Mouse (Mus musculus) liver, embryonic 12.5 days (tissue): ENCODE measurements around the gene Tspan2. TPM values are rescaled to one million over a fixed set of nuclear protein-coding genes. Genes with fewer than 3 reads are reported as not detected.

Experiments used
- ATAC-seq: fragments of 200-750 bp; cut with Nextera tagmentation; 2 replicates; pipeline ENCODE4 v1.8.0; 2017; ENCODE audit warnings: moderate number of reproducible peaks, mild to moderate bottlenecking, moderate library complexity
- H3K27ac ChIP-seq: fragments of 300-500 bp; sonication (generic); 2 replicates; pipeline ENCODE4 v1.5.1; 2016; ENCODE audit warnings: mild to moderate bottlenecking
- H3K27me3 ChIP-seq: fragments of 300-500 bp; sonication (generic); replicated peaks from 2 replicates; pipeline ENCODE4 v1.6.1; 2016; ENCODE audit warnings: mild to moderate bottlenecking, moderate library complexity
- H3K36me3 ChIP-seq: fragments of 300-500 bp; sonication (generic); 2 replicates; pipeline ENCODE4 v1.6.1; 2016; ENCODE audit warnings: mild to moderate bottlenecking, moderate library complexity
- H3K4me1 ChIP-seq: fragments of 300-500 bp; sonication (generic); 2 replicates; pipeline ENCODE4 v1.6.1; 2016
- H3K4me2 ChIP-seq: fragments of 300-500 bp; sonication (generic); 2 replicates; pipeline ENCODE4 v1.6.1; 2016; ENCODE audit warnings: mild to moderate bottlenecking, moderate library complexity
- H3K4me3 ChIP-seq: fragments of 300-500 bp; sonication (generic); 2 replicates; pipeline ENCODE4 v1.5.1; 2016; ENCODE audit warnings: mild to moderate bottlenecking, moderate library complexity
- H3K9ac ChIP-seq: fragments of 300-500 bp; sonication (generic); 2 replicates; pipeline ENCODE4 v1.6.1; 2016; ENCODE audit warnings: mild to moderate bottlenecking, moderate library complexity
- H3K9me3 ChIP-seq: fragments of 300-500 bp; sonication (generic); replicated peaks from 2 replicates; pipeline ENCODE4 v1.6.1; 2016; ENCODE audit warnings: mild to moderate bottlenecking, moderate library complexity
- WGBS: fragments of 180-500 bp; shearing (Covaris S2); methylation state at CpG from one replicate; pipeline ENCODE4 v1.1.7; 2016; ENCODE audit not compliant: insufficient replicate concordance; 5-methylcytosine and 5-hydroxymethylcytosine counted together
- polyA plus RNA-seq: library from polyadenylated mRNA; unstranded; fragments of >200 nt; fragmentation: Nextera tagmentation; extraction: Ambion mirVana; gene quantifications from 2 replicates; pipeline ENCODE4 v1.2.1, GENCODE M21; 2016

The Tspan2 gene
- 2.8 and 3.4 TPM in 2 replicates for polyA plus RNA-seq

DNA sequence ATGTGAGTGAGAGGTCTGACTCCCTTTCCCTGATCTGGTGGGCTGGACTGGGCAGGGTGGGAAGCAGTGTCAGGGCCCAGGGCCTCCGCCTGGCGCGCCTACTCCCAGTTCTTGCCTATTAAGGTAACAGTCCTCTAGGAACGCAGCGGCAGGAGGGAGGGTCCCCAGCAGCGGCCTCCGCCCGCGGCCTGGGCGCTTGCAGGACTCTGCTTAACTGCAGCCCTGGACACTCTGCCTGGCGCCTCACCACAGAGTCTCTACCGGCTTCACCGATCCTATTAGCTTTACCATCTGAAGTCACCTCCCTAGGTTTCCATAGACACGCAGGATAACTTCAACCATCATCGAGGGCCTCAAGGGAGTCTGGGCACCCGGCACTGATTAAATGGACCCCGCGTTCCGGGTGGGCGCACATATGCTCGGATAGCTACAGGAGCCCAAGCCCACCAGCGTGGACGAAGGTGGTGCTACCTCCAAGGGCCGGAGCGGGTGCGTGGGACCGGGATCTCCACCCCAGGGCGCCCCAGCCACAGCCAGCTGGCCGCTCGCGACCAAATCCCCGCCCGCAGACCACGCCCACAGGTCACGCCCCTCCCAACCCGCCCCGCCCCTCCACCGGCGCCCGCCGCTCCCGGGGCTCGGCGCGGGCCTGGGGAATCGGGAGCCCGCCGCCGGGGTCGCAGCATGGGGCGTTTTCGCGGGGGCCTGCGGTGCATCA, at the start of gene Tspan2:
TSS of gene Tspan2 (plus strand) at position 217 of the 718 bp plus-strand sequence.
- Histone ChIP-seq H3K27ac (no peak within 1 kb of the TSS), H3K9me3 (no peaks in the 10 kb centered on the region), H3K36me3 (no peaks in the 10 kb centered on the region), H3K4me1 (peaks cover 24% of the 10 kb centered on the region), H3K4me2 (peak within 1 kb of the TSS; percentile 78), H3K4me3 (peak within 1 kb of the TSS; percentile 58), H3K27me3 (peaks cover 45% of the 10 kb centered on the region), H3K9ac (peak within 1 kb of the TSS; percentile 42)
- peak; percentile 71 for ATAC-seq
- WGBS = 3% methylated on average over 53 of the region's 54 CpGs

DNA sequence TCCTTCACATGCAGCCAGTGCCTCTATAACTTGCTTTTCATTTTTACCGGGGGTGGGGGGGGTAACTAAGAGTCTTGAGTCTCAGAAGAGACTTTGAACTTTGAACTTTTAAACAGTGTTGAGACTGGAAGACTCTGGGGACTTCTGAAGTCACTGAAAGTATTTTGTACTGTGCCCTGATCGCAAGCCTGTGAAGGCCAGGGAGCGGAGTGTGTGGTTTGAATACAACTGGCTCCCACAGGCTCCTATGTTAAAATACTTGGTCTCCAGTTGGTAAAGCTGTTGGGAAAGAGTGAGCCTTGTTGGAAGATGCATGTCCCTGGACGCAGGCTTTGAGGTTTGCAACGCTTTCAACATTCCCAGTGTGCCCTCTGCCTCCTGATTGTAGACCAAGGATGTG, 47.5 kb upstream of the Tspan2 start:
- Histone ChIP-seq H3K36me3 (no peaks in the 10 kb centered on the region), H3K27me3 (no peaks in the 10 kb centered on the region), H3K27ac (no peak overlapping the region), H3K4me2 (no peak overlapping the region), H3K9me3 (no peaks in the 10 kb centered on the region), H3K4me1 (no peaks in the 10 kb centered on the region), H3K4me3 (no peak overlapping the region), H3K9ac (no peak overlapping the region)
- WGBS = 68% methylated on average over 5 of the region's 5 CpGs
- no peak for ATAC-seq

DNA sequence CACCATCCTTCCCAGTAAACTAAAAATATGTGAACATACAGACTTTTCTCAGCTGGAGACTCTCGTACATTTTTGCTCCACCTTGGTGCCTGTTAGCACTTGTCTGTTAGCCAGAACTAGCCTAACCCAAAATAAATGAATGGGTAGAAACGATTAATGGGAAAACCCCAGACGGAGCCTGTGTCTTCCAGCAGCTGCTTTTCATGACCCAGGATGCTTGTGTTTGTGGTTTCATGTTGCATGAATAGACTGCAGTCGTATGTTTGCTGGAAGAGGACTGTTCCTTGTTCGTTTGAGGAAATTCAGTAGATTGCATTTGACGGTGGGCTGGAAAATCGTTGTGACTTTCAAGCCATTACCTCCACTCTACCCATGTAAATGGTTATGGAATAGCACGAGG, 46.5 kb upstream of the Tspan2 start:
- ATAC-seq = no peak
- Histone ChIP-seq H3K4me1 (no peaks in the 10 kb centered on the region), H3K9ac (no peak overlapping the region), H3K27me3 (no peaks in the 10 kb centered on the region), H3K27ac (no peak overlapping the region), H3K4me2 (no peak overlapping the region), H3K9me3 (no peaks in the 10 kb centered on the region), H3K36me3 (no peaks in the 10 kb centered on the region), H3K4me3 (no peak overlapping the region)
- WGBS = 66% methylated on average over 8 of the region's 8 CpGs

DNA sequence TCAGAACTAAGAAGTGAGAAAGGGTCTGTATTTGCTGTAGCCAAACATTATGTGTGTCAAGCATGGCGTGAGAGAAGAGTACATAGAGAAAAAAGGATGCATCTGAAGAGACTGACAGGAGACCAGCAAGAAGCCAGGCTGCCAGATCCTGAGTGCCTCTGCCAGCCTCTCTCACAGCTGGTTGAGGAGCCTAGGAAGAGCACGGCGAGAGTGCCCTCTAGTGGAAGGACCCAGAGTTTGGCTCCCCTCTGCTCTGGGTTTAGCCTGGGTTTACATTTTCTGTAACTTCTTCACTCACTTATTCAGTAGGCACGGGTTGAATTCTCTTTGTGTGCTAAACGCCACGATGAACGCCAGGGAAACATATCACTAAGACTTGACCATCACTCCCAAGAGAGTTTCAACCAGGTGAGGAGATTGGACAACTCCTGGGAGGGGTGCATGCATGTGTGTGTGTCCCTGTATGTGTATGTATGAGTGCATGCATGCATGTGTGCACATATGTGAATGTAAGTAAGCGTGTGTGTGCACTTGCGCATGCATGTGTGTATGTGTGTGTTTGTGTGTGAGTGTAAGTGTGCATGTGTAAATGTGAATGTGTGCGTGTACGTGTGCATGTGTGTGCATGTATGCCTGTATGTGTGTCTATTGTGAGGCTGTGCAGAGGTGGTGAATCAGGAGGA, 42.4 kb upstream of the Tspan2 start:
- Histone ChIP-seq H3K27ac (no peak overlapping the region), H3K4me2 (no peak overlapping the region), H3K9ac (no peak overlapping the region), H3K36me3 (no peaks in the 10 kb centered on the region), H3K4me3 (no peak overlapping the region), H3K9me3 (no peaks in the 10 kb centered on the region), H3K27me3 (no peaks in the 10 kb centered on the region), H3K4me1 (no peaks in the 10 kb centered on the region)
- 34% methylated on average over 11 of the region's 11 CpGs for WGBS
- ATAC-seq = no peak

DNA sequence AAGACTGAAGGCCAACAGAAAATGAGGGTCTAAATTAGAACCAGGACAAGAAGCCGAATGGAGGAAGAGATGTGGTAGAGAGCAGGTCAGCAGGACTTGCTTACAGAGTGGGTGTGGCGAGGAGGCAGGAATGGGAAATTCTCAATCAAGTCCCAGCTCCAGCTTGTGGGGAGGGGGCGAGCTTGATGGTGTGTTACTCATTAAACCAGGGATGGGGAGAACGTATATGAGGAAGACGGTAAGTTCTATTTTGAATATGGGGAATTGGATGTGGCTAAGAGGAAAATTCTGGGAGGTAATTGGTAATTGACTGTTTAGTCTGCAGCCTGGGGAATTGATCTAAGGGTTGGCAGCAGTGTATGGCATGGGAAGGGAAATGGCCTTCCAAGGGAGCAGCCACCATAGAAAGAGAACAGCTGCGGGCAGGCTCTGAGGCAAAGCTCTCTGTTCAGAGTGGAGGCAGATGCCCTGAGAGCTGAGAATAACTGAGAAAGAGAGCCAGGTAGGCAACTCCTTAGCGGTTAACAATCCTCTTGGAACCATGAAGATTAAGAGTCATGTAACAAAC, 41.5 kb upstream of the Tspan2 start:
- no peaks in the 10 kb centered on the region for H3K27me3 ChIP-seq
- no peaks in the 10 kb centered on the region for H3K4me1 ChIP-seq
- ATAC-seq = no peak
- H3K4me3 ChIP-seq = no peak overlapping the region
- H3K27ac ChIP-seq = no peak overlapping the region
- no peak overlapping the region for H3K9ac ChIP-seq
- H3K4me2 ChIP-seq = no peak overlapping the region
- no peaks in the 10 kb centered on the region for H3K9me3 ChIP-seq
- no peaks in the 10 kb centered on the region for H3K36me3 ChIP-seq
- 61% methylated on average over 7 of the region's 7 CpGs for WGBS

DNA sequence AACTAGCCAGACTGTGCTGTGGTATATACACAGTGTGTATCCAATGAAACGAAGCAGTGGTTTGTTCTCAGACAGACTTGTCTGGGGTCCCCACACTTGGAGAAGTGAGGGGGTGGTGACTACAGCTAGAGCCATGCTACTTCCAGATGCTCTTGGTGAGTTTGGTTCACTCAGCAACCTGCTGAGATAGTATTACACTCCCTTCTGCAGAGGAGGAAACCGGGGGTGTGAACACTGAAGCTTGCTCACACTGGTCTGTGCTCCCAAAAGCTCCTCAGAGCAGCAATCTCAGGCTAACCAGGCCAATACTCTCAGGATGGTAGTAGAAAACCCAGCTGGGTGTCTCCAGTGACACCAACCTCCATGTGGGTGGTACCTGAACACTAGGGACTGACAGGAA, 36.2 kb upstream of the Tspan2 start:
- Histone ChIP-seq H3K4me3 (no peak overlapping the region), H3K4me2 (no peak overlapping the region), H3K4me1 (no peaks in the 10 kb centered on the region), H3K36me3 (no peaks in the 10 kb centered on the region), H3K9me3 (no peaks in the 10 kb centered on the region), H3K27me3 (no peaks in the 10 kb centered on the region), H3K9ac (no peak overlapping the region), H3K27ac (no peak overlapping the region)
- no peak for ATAC-seq
- WGBS = 51% methylated on average over 2 of the region's 2 CpGs

DNA sequence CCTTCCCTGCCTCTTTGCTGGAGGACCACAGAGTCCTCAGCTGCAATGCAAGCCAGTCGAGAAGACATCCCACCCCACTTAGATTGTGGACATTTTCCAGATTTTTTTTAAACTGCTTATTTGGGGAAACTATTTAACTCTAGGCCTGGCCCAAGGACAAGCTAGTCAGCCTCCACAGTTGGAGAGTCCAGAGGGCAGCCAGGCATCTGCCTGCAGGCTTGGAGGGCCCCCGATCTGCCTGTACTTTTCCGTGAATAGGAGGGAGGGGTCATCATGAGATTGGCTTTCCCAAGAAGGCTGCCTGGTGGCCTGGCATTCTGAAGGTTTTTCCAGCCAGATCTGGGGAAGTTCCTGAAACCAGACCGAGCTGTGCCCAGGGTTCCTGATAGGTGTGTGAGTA, 33.0 kb upstream of the Tspan2 start:
- no peaks in the 10 kb centered on the region for H3K9me3 ChIP-seq
- H3K4me2 ChIP-seq = no peak overlapping the region
- H3K36me3 ChIP-seq = no peaks in the 10 kb centered on the region
- 69% methylated on average over 4 of the region's 4 CpGs for WGBS
- no peaks in the 10 kb centered on the region for H3K4me1 ChIP-seq
- no peaks in the 10 kb centered on the region for H3K27me3 ChIP-seq
- H3K27ac ChIP-seq = no peak overlapping the region
- ATAC-seq = no peak
- no peak overlapping the region for H3K9ac ChIP-seq
- H3K4me3 ChIP-seq = no peak overlapping the region

DNA sequence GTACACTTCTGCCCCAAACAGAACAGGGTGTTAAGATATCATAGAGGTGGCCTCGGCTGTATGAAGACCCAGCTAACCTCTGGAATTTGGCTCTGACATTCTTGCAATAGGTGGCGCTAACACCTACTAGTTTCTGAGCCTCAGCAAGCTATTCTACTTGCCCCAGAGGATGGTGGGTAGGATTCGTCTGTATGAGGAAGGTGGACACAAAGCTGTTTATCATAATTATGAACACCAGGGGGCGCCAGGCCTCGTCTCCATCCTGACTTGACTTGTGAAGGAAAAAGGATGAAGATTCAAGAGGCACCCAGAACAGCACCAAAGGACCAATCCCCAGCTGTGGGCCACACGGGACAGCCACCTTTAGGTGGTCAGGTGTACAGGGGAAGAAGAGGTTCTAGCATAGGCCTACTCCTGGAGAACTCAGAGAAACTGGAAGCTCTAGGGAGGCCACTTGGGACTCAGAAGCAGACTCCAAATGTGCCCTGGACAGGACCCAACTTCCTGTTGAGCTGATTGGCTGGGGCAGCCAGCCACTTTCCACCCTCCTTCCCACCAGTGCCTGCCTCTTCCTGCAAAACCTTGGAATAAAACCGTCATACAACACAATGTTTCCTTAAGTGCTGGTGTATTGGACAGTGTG, 32.3 kb upstream of the Tspan2 start:
- H3K4me1 ChIP-seq = no peaks in the 10 kb centered on the region
- ATAC-seq = peak; percentile 35; the same call in 1 of the 2 replicates
- no peak overlapping the region for H3K27ac ChIP-seq
- no peak overlapping the region for H3K4me2 ChIP-seq
- no peaks in the 10 kb centered on the region for H3K27me3 ChIP-seq
- H3K9me3 ChIP-seq = no peaks in the 10 kb centered on the region
- H3K9ac ChIP-seq = no peak overlapping the region
- H3K36me3 ChIP-seq = no peaks in the 10 kb centered on the region
- no peak overlapping the region for H3K4me3 ChIP-seq
- WGBS = 17% methylated on average over 7 of the region's 7 CpGs

DNA sequence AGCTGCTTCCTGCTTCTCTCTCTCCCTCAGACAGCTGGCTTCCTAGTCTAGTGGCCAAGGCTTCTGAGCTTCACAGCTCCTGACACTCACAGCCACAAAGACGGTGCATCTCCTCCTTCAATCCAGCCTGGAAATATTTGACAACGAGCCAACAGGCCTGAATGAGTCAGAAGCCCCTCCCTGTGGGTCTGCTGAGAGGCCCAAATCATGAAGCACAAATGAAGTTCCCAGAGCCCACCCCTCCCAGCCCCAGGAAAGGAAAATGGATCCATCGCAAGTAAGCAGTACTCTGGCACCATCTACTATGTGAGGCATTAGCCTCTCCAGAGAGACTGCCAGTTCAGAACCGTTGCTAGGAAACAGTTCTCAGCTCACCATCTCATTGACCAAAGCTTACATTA, 30.3 kb upstream of the Tspan2 start:
- H3K9ac ChIP-seq = no peak overlapping the region
- no peaks in the 10 kb centered on the region for H3K36me3 ChIP-seq
- no peaks in the 10 kb centered on the region for H3K4me1 ChIP-seq
- H3K27ac ChIP-seq = no peak overlapping the region
- no peaks in the 10 kb centered on the region for H3K9me3 ChIP-seq
- no peak for ATAC-seq
- H3K4me3 ChIP-seq = no peak overlapping the region
- no peak overlapping the region for H3K4me2 ChIP-seq
- no peaks in the 10 kb centered on the region for H3K27me3 ChIP-seq
- 62% methylated on average over 4 of the region's 4 CpGs for WGBS

DNA sequence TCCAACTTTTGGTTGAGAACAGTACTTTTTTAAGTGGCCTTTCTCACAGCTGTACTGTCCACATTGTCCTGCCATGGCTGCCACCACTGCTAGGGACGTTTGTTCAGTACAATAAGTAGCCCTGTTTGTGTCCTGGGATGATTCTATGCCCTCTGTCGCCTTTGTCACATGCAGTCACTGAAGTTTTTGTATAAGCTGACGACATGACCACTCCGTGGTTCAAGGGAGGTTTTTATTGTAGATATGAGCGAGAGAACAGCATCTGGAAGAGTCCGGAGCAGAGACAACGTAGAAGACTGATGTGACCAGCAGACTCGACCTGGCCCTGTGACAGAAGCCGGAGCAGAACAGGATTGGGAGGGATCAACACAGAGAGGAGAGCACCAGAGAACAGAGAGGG, 25.7 kb upstream of the Tspan2 start:
- Histone ChIP-seq H3K9me3 (no peaks in the 10 kb centered on the region), H3K27me3 (no peaks in the 10 kb centered on the region), H3K27ac (no peak overlapping the region), H3K9ac (no peak overlapping the region), H3K4me2 (no peak overlapping the region), H3K4me1 (no peaks in the 10 kb centered on the region), H3K36me3 (no peaks in the 10 kb centered on the region), H3K4me3 (no peak overlapping the region)
- 56% methylated on average over 9 of the region's 9 CpGs for WGBS
- ATAC-seq = no peak

DNA sequence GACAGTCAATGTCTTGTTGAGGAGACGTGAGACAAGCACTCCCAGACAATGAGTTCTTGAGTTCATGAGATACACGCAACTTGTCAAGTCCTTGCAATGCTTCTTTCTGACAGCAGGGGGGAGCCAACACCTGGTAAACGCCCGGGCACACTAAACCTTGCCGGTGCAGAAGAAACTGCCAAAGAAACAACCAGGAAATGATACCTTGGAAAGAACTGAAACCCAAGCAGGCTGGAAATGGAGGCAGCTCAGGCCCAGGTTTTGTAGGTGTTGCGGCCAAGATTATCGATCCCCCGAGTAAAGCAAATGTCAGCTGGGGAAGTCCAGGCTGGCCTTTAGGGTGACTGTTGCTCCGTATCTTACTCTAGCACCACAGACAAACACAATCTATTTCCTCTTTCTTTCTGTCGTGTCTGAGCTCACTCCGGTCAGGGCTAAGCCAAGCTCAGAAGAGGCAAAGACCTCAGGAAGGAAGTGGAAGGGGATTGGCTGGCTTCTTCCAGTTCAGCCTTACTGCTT, 19.2 kb upstream of the Tspan2 start:
- Histone ChIP-seq H3K27me3 (no peaks in the 10 kb centered on the region), H3K9ac (no peak overlapping the region; the same call in 1 of the 2 replicates), H3K9me3 (no peaks in the 10 kb centered on the region), H3K36me3 (no peaks in the 10 kb centered on the region), H3K4me1 (peaks cover 6% of the 10 kb centered on the region; the same call in 1 of the 2 replicates), H3K27ac (peak overlapping the region; percentile 46; the same call in 1 of the 2 replicates), H3K4me2 (peak overlapping the region; percentile 62), H3K4me3 (peak overlapping the region; percentile 42)
- WGBS = 4% methylated on average over 11 of the region's 11 CpGs
- peak; percentile 79 for ATAC-seq

DNA sequence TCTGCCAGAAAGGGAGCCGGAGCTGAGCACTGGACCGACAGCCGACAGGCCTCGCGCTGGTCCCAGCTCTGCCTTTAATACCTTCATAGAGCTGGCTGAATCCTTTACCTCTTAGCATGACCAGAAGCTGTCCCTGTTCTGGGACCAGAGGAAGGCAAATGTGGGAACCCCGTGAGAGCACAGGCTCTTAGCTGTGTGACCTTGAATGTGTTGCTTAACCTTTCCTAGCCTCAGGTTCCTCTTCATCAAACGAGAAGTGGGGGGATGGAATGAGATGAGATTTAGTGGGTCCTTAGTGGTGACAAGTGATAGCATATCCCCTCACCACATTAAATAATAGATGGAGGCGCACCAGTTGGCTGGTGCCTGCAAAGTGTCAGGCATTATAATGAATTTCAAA, 18.5 kb upstream of the Tspan2 start:
- Histone ChIP-seq H3K4me1 (peaks cover 6% of the 10 kb centered on the region; the same call in 1 of the 2 replicates), H3K36me3 (no peaks in the 10 kb centered on the region), H3K9ac (no peak overlapping the region), H3K27me3 (no peaks in the 10 kb centered on the region), H3K4me2 (peak overlapping the region; percentile 62), H3K27ac (no peak overlapping the region), H3K4me3 (peak overlapping the region; percentile 42), H3K9me3 (no peaks in the 10 kb centered on the region)
- no peak for ATAC-seq
- WGBS = 65% methylated on average over 8 of the region's 8 CpGs
